Mouse (Mus musculus): ENCODE measurements around the gene Bcan. TPM values are rescaled to one million over a fixed set of nuclear protein-coding genes. Genes with fewer than 3 reads are reported as not detected.

The Bcan gene
- polyA plus RNA-seq, 1 experiment from 2014 or later: 0.34 TPM

- Histone ChIP-seq H3K4me2 (ENCODE audit: low read depth, low read length) (peak overlapping the region; percentile 85), H3K36me3 (ENCODE audit: control insufficient read depth, insufficient read depth, low read length) (no peaks in the 10 kb centered on the region), H3K9me3 (replicated peaks; ENCODE audit: control insufficient read depth, low read length) (no peaks in the 10 kb centered on the region), H3K9ac (ENCODE audit: low read length) (peak overlapping the region; percentile 66), H3K4me3 (replicated peaks; ENCODE audit: low read length) (peak overlapping the region; percentile 43), H3K27me3 (ENCODE audit: control insufficient read depth, insufficient read depth, low read length) (no peaks in the 10 kb centered on the region), H3K4me1 (ENCODE audit: control insufficient read depth, insufficient read depth, low read length) (peaks cover 23% of the 10 kb centered on the region), H3K27ac (ENCODE audit: low read length) (peak overlapping the region; percentile 95)
- WGBS: under 1% methylated on average over 27 of the region's 27 CpGs
- peak; percentile 97 for ATAC-seq (ENCODE audit: insufficient read depth, low FRiP score)
These were observed 39.3 kb downstream of the Bcan start for GRCm38 (mm10) chr3:87960586-87961191.

GRCm38 (mm10) chr3:87960191-87960585, 39.8 kb downstream of the Bcan start:
- no peaks in the 10 kb centered on the region for H3K36me3 ChIP-seq (ENCODE audit: control insufficient read depth, insufficient read depth, low read length)
- WGBS: 7% methylated on average over 10 of the region's 10 CpGs
- no peak for ATAC-seq (ENCODE audit: insufficient read depth, low FRiP score)
- peak overlapping the region; percentile 66 for H3K9ac ChIP-seq (ENCODE audit: low read length)
- H3K4me3 ChIP-seq (replicated peaks; ENCODE audit: low read length): peak overlapping the region; percentile 43
- H3K9me3 ChIP-seq (replicated peaks; ENCODE audit: control insufficient read depth, low read length): no peaks in the 10 kb centered on the region
- no peaks in the 10 kb centered on the region for H3K27me3 ChIP-seq (ENCODE audit: control insufficient read depth, insufficient read depth, low read length)
- peaks cover 23% of the 10 kb centered on the region for H3K4me1 ChIP-seq (ENCODE audit: control insufficient read depth, insufficient read depth, low read length)
- peak overlapping the region; percentile 85 for H3K4me2 ChIP-seq (ENCODE audit: low read depth, low read length)
- H3K27ac ChIP-seq (ENCODE audit: low read length): peak overlapping the region; percentile 95

GRCm38 (mm10) chr3:87959371-87959770, 40.7 kb downstream of the Bcan start:
- no peak for ATAC-seq (ENCODE audit: insufficient read depth, low FRiP score)
- WGBS: 56% methylated on average over 7 of the region's 7 CpGs
- Histone ChIP-seq H3K4me3 (replicated peaks; ENCODE audit: low read length) (no peak overlapping the region), H3K27ac (ENCODE audit: low read length) (peak overlapping the region; percentile 95; the same call in 1 of the 2 replicates), H3K27me3 (ENCODE audit: control insufficient read depth, insufficient read depth, low read length) (no peaks in the 10 kb centered on the region), H3K36me3 (ENCODE audit: control insufficient read depth, insufficient read depth, low read length) (no peaks in the 10 kb centered on the region), H3K4me2 (ENCODE audit: low read depth, low read length) (no peak overlapping the region), H3K9me3 (replicated peaks; ENCODE audit: control insufficient read depth, low read length) (no peaks in the 10 kb centered on the region), H3K4me1 (ENCODE audit: control insufficient read depth, insufficient read depth, low read length) (peaks cover 23% of the 10 kb centered on the region), H3K9ac (ENCODE audit: low read length) (no peak overlapping the region)

GRCm38 (mm10) chr3:87958967-87959366, 41.1 kb downstream of the Bcan start:
- Histone ChIP-seq H3K4me2 (ENCODE audit: low read depth, low read length) (no peak overlapping the region), H3K9me3 (replicated peaks; ENCODE audit: control insufficient read depth, low read length) (no peaks in the 10 kb centered on the region), H3K36me3 (ENCODE audit: control insufficient read depth, insufficient read depth, low read length) (no peaks in the 10 kb centered on the region), H3K4me1 (ENCODE audit: control insufficient read depth, insufficient read depth, low read length) (peaks cover 23% of the 10 kb centered on the region), H3K4me3 (replicated peaks; ENCODE audit: low read length) (no peak overlapping the region), H3K9ac (ENCODE audit: low read length) (no peak overlapping the region), H3K27ac (ENCODE audit: low read length) (no peak overlapping the region; the same call in 1 of the 2 replicates), H3K27me3 (ENCODE audit: control insufficient read depth, insufficient read depth, low read length) (no peaks in the 10 kb centered on the region)
- 22% methylated on average over 1 of the region's 1 CpGs for WGBS
- no peak for ATAC-seq (ENCODE audit: insufficient read depth, low FRiP score)

GRCm38 (mm10) chr3:87958476-87958875, 41.6 kb downstream of the Bcan start:
- H3K4me3 ChIP-seq (replicated peaks; ENCODE audit: low read length): no peak overlapping the region
- no peaks in the 10 kb centered on the region for H3K9me3 ChIP-seq (replicated peaks; ENCODE audit: control insufficient read depth, low read length)
- H3K9ac ChIP-seq (ENCODE audit: low read length): no peak overlapping the region
- no peaks in the 10 kb centered on the region for H3K36me3 ChIP-seq (ENCODE audit: control insufficient read depth, insufficient read depth, low read length)
- 16% methylated on average over 4 of the region's 4 CpGs for WGBS
- H3K27ac ChIP-seq (ENCODE audit: low read length): peak overlapping the region; percentile 56; the same call in 1 of the 2 replicates
- no peak for ATAC-seq (ENCODE audit: insufficient read depth, low FRiP score)
- H3K4me2 ChIP-seq (ENCODE audit: low read depth, low read length): no peak overlapping the region
- peaks cover 23% of the 10 kb centered on the region for H3K4me1 ChIP-seq (ENCODE audit: control insufficient read depth, insufficient read depth, low read length)
- H3K27me3 ChIP-seq (ENCODE audit: control insufficient read depth, insufficient read depth, low read length): no peaks in the 10 kb centered on the region

- Histone ChIP-seq H3K27ac (ENCODE audit: low read length) (peak overlapping the region; percentile 56; the same call in 1 of the 2 replicates), H3K27me3 (ENCODE audit: control insufficient read depth, insufficient read depth, low read length) (no peaks in the 10 kb centered on the region), H3K9ac (ENCODE audit: low read length) (no peak overlapping the region), H3K9me3 (replicated peaks; ENCODE audit: control insufficient read depth, low read length) (no peaks in the 10 kb centered on the region), H3K4me2 (ENCODE audit: low read depth, low read length) (no peak overlapping the region), H3K36me3 (ENCODE audit: control insufficient read depth, insufficient read depth, low read length) (no peaks in the 10 kb centered on the region), H3K4me1 (ENCODE audit: control insufficient read depth, insufficient read depth, low read length) (peaks cover 23% of the 10 kb centered on the region), H3K4me3 (replicated peaks; ENCODE audit: low read length) (no peak overlapping the region)
- WGBS: 12% methylated on average over 1 of the region's 1 CpGs
- ATAC-seq (ENCODE audit: insufficient read depth, low FRiP score): no peak
These were observed 42.0 kb downstream of the Bcan start for GRCm38 (mm10) chr3:87958056-87958455.

GRCm38 (mm10) chr3:87952440-87952839, 47.6 kb downstream of the Bcan start:
- Histone ChIP-seq H3K9me3 (replicated peaks; ENCODE audit: control insufficient read depth, low read length) (no peaks in the 10 kb centered on the region), H3K27me3 (ENCODE audit: control insufficient read depth, insufficient read depth, low read length) (no peaks in the 10 kb centered on the region; the same call in 1 of the 2 replicates), H3K9ac (ENCODE audit: low read length) (peak overlapping the region; percentile 62), H3K4me3 (replicated peaks; ENCODE audit: low read length) (peak overlapping the region; percentile 35), H3K27ac (ENCODE audit: low read length) (peak overlapping the region; percentile 57; the same call in 1 of the 2 replicates), H3K36me3 (ENCODE audit: control insufficient read depth, insufficient read depth, low read length) (no peaks in the 10 kb centered on the region), H3K4me1 (ENCODE audit: control insufficient read depth, insufficient read depth, low read length) (peaks cover 24% of the 10 kb centered on the region), H3K4me2 (ENCODE audit: low read depth, low read length) (peak overlapping the region; percentile 54)
- ATAC-seq (ENCODE audit: insufficient read depth, low FRiP score): peak; percentile 68; the same call in 1 of the 2 replicates
- WGBS: 10% methylated on average over 5 of the region's 5 CpGs

- H3K36me3 ChIP-seq (ENCODE audit: control insufficient read depth, insufficient read depth, low read length): no peaks in the 10 kb centered on the region
- 25% methylated on average over 12 of the region's 12 CpGs for WGBS
- H3K4me3 ChIP-seq (replicated peaks; ENCODE audit: low read length): peak overlapping the region; percentile 35
- H3K4me1 ChIP-seq (ENCODE audit: control insufficient read depth, insufficient read depth, low read length): peaks cover 27% of the 10 kb centered on the region
- peak overlapping the region; percentile 57; the same call in 1 of the 2 replicates for H3K27ac ChIP-seq (ENCODE audit: low read length)
- no peaks in the 10 kb centered on the region for H3K9me3 ChIP-seq (replicated peaks; ENCODE audit: control insufficient read depth, low read length)
- ATAC-seq (ENCODE audit: insufficient read depth, low FRiP score): no peak
- peak overlapping the region; percentile 58; the same call in 1 of the 2 replicates for H3K9ac ChIP-seq (ENCODE audit: low read length)
- H3K4me2 ChIP-seq (ENCODE audit: low read depth, low read length): peak overlapping the region; percentile 54
- H3K27me3 ChIP-seq (ENCODE audit: control insufficient read depth, insufficient read depth, low read length): no peaks in the 10 kb centered on the region; the same call in 1 of the 2 replicates
These were observed 48.1 kb downstream of the Bcan start for GRCm38 (mm10) chr3:87951946-87952345.

- no peaks in the 10 kb centered on the region for H3K9me3 ChIP-seq (replicated peaks; ENCODE audit: control insufficient read depth, low read length)
- 23% methylated on average over 13 of the region's 13 CpGs for WGBS
- no peaks in the 10 kb centered on the region; the same call in 1 of the 2 replicates for H3K27me3 ChIP-seq (ENCODE audit: control insufficient read depth, insufficient read depth, low read length)
- H3K4me3 ChIP-seq (replicated peaks; ENCODE audit: low read length): 0 out of 2 replicates have a peak overlapping the region, but pooled peaks have one; percentile 1
- H3K27ac ChIP-seq (ENCODE audit: low read length): no peak overlapping the region
- no peaks in the 10 kb centered on the region for H3K36me3 ChIP-seq (ENCODE audit: control insufficient read depth, insufficient read depth, low read length)
- no peak for ATAC-seq (ENCODE audit: insufficient read depth, low FRiP score)
- peaks cover 30% of the 10 kb centered on the region for H3K4me1 ChIP-seq (ENCODE audit: control insufficient read depth, insufficient read depth, low read length)
- no peak overlapping the region; the same call in 1 of the 2 replicates for H3K4me2 ChIP-seq (ENCODE audit: low read depth, low read length)
- H3K9ac ChIP-seq (ENCODE audit: low read length): no peak overlapping the region
These were observed 50.0 kb downstream of the Bcan start for GRCm38 (mm10) chr3:87949955-87950515.

Data from stomach, embryonic 16.5 days (tissue).